Mouse (Mus musculus): ENCODE results near the gene Ptprr.

Gene Ptprr

DNA sequence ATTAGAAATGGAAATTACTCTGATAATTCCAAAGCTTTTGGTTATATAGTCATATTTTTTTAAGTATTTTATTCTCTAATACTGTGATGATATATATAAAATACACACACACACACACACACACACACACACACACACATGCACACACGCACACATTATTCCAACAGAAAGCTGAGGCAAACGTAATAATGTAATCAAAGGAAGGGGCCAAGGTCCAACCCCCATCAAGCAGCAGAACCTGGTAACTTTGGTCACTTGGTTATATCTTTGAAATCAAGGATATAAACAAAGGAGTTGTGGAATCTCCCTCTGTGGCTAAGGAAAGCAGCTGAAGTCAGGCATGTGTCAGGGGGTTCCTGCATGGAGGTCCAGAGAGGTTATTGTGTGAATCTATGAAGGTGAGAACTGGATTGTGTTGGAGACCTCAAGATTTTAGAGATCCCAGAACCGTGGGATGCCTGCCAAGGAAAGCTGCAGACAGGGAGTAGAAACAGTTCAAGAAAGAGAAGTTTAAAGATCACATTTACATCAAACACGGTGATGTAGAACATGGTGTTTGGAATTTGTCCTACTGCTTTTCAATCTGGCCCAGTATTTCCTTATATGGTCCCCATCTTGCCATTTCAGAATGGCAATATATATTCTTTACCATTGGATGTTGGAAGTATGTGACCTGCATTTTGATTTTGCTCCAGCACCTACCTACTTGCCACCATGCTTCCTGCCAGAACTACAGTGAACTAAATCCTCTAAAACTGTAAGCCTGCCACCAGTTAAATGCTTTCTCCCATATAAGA lies 98.1 kb downstream of the Ptprr start:
- DNase-seq (ENCODE audit: extremely low read depth, low read depth, low spot score), result no peak

DNA sequence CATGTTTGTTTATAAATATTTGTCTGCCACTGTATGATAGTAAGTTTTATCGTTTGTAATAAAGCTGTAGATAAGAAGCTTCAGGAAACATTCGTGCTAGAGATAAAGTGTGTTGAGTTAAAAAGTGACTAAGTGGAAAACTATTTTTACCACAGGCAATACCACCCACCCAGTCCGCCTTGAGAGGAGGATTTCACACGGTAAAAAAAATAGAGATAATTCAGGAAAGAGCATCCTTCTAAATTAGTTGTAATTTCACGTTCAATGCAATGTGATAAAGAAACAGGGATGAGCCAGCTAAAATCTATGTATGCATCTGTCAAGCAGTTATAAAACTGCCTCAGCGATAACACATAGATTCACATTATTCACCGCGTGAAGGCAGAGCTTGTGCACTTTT lies 99.0 kb downstream of the Ptprr start:
- no peak for DNase-seq (ENCODE audit: extremely low read depth, low read depth, low spot score)

DNA sequence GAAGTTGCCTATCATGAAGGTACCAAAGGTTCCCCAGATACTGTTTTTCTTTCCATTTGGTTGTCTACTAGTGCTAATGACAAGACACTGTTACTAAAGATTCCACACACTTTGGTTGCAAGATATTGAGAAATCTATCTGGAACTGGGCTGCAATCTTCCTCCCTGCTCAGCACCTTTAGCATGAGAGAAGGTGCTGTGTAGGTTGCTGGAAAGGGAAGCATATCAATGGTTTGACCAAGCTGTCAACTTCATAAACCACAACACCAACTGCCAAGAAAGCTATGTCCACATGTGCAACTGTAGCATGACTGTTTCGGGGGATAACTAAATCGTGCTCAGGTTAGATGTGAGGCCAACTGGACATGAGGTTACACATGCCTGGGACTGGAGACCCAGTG lies 103.5 kb downstream of the Ptprr start:
- DNase-seq (ENCODE audit: extremely low read depth, low read depth, low spot score), result no peak

DNA sequence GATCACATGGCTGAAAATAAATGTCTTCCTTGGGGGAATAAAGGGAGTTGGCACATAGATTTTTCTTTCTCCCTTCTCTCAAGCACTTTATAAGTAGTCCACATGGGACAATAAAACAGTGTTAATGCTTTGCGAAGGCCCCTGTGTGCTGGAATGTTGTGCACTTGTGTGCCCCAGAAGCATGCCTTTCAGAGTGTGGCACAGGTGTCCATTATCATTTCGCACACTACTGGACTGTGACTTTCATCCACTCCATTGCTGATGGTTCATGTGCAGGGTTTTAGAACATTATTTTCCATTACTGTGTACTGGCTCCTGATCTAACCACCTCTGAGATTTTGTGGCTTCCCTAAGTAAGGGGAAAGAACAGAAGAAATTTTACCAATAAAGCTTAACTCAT lies 105.8 kb downstream of the Ptprr start:
- no peak for DNase-seq (ENCODE audit: extremely low read depth, low read depth, low spot score)

- DNase-seq (ENCODE audit: extremely low read depth, low read depth, low spot score), result no peak
Observed at GRCm38 (mm10) chr10:116125364-116125763, 107.4 kb downstream of the Ptprr start.

- no peak for DNase-seq (ENCODE audit: extremely low read depth, low read depth, low spot score)
Observed at GRCm38 (mm10) chr10:116130401-116130800, 112.4 kb downstream of the Ptprr start.

DNA sequence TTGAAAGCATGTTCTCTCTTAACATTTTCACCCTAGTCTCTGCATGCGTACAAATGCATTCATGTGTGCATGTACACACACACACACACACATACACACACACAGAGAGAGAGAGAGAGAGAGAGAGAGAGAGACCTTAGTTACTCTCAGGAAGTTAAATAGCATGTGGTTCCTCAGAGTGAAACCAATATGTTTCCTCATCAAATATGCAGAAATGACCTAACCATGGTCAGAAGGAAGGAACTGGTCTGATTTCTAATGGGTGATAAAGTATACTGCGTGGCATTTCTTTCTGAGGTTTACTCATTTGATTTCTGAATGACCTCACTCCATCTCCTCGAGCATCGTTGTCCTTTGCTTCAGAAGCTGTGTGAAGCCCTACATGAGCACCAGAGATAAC lies 113.2 kb downstream of the Ptprr start:
- DNase-seq (ENCODE audit: extremely low read depth, low read depth, low spot score), result no peak

DNA sequence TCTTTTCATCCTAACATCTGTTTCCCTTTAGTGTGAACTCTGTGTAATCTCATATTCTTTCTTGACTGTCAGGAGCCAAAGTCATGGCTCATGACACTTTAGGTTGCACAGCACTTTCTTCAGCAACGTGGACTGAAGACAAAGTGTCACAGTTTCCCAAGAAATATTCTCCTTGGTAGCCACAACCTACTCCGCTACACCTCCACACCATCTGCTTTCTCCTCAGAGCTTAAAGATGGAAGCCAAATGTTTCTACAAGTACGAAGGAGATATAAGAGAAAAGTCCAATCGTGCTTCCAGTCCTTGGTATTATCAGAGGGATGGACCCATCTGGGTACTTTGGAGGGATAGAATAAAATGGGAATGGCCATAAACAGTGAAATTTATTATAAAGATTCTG lies 114.2 kb downstream of the Ptprr start:
- DNase-seq (ENCODE audit: extremely low read depth, low read depth, low spot score), result no peak

DNA sequence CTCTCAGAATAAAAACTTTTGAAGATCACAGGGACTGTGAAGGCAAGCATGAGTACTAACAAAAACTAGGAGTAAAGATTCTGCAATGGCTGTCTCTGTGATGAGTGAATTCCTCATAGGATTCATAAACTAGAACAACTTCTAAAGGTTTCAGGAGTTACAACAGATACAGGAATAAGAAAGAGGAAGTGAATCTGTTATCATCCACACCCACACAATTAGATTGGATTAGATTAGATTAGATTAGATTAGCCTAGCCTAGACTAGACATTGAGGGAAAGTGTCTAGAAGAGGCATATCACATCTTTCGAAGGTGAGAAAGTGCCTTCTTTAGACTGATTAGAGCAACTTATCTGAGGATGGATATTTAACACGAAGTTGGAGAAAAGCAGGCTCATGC lies 117.2 kb downstream of the Ptprr start:
- no peak for DNase-seq (ENCODE audit: extremely low read depth, low read depth, low spot score)

- DNase-seq (ENCODE audit: extremely low read depth, low read depth, low spot score), result no peak
Observed at GRCm38 (mm10) chr10:116140226-116140625, 122.2 kb downstream of the Ptprr start.

DNA sequence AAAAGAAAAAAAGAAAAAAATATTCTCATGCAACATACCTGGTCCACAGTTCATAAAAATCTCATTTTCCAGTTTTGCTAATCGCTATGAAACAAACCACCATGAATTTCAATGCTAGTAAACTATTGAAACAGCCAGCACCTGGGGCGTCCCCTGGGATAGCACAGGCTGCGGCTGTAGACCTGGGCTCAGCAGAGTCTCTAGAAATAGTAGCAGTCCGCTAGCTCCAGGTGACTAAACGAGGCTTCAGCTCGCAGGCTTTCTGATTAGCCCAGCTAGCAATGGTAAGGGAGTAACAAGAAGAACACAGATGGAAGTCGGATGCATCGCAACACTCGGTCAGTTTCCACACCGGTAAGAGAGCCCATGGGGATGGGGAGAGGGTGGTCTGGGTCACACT lies 125.7 kb downstream of the Ptprr start:
- no peak for DNase-seq (ENCODE audit: extremely low read depth, low read depth, low spot score)

DNA sequence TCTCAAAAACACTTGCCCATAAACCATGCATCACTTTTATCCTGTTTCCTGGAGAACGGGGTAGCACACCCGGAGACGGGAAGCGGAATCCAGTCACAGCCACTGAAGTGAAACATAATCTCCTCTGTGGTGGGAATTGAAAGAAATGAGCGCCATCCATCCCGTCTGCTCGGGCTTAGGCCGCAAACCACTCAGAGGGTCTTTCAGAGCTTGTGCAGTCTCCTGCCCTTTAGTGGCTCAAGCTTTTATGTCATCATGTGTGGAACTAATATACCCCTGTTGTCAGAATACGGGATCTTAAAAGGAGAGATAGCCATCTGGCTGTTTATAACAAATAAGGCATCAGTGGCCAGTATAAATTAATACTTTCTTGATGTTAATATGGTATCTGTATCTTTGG lies 128.1 kb downstream of the Ptprr start:
- no peak for DNase-seq (ENCODE audit: extremely low read depth, low read depth, low spot score)

GRCm38 (mm10) chr10:116154707-116155106 lies 136.7 kb downstream of the Ptprr start:
- DNase-seq (ENCODE audit: extremely low read depth, low read depth, low spot score), result no peak

- no peak for DNase-seq (ENCODE audit: extremely low read depth, low read depth, low spot score)
Observed at GRCm38 (mm10) chr10:116156699-116157098, 138.7 kb downstream of the Ptprr start.

DNA sequence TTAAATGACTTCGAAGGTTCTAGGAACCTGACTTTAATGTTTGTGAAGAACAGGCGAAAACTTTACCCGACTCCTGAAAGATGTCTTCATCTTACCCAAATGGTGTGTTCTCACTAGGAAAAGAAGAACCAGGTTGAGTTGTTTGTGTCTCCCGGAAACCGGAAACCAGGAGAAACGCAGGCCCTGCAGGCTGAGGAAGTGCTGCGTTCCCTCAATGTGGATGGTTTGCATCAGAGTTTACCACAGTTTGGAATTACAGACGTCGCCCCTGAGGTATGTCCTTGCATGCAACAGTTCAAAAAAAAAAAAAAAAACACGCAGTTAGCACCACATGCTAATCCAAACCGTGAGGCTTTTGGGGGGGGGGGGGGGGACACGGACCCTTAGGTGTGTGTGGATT lies 144.3 kb downstream of the Ptprr start:
- DNase-seq (ENCODE audit: extremely low read depth, low read depth, low spot score), result no peak

- no peak for DNase-seq (ENCODE audit: extremely low read depth, low read depth, low spot score)
Observed at GRCm38 (mm10) chr10:116175324-116175883, 157.4 kb downstream of the Ptprr start.

DNA sequence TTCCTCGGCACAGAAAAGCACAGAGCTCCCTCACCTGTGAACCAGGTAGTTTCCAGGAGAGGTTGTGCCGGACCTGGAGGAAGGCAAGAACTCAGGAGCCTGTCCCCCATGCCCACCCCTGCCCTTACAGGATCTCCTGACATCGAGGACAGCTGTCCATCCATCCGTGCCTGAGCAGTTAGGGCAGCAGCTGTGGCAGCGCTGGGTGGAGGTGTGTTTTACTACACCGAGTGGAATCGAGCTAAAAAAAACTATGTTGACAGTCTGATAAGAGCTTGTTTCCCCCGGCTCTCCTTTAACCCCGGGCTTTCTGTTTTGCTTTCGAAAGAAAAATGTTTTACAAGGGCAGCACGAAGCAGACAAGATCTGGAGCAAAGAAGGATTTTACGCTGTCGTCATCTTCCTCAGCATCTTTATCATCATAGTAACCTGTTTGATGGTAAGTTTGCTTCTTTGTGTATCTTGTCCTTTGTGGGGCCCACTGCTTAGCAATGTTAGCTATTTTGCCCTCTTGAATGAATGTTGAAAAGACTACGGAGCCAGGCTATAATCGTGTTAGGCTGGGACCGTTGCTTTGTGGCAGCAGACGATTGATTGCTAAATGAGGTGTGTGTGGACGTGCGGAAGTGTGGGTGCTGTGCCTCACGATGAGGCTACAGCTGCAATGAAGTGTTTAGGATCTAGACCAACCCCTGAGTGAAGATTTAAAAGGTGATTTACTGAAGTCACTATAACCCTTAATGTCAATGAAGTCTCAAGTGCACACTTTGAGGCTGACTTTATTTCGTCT lies 159.6 kb downstream of the Ptprr start:
- no peak for DNase-seq (ENCODE audit: extremely low read depth, low read depth, low spot score)

- no peak for DNase-seq (ENCODE audit: extremely low read depth, low read depth, low spot score)
Observed at GRCm38 (mm10) chr10:116181235-116181634, 163.2 kb downstream of the Ptprr start.

GRCm38 (mm10) chr10:116182221-116182620 lies 164.2 kb downstream of the Ptprr start:
- no peak for DNase-seq (ENCODE audit: extremely low read depth, low read depth, low spot score)

DNA sequence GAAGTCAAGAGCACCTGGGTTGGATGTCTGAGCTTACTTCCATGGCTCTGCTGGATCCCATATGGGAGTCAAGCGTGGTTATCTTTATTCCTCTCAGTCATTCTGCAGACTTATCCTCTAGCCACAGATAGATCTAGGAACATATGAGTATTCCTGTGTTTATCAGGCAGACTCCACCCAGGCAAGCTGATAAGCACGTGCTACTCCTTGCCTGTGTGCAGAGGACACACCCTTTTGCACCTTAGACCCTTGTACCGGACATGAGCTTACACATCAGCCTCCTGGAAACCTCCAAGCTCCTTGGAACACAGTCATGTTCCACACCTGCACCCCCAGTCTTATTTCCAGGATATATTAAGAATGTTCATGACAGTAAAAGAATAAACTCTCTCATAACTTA lies 165.2 kb downstream of the Ptprr start:
- no peak for DNase-seq (ENCODE audit: extremely low read depth, low read depth, low spot score)

GRCm38 (mm10) chr10:116191724-116192123 lies 173.7 kb downstream of the Ptprr start:
- DNase-seq (ENCODE audit: extremely low read depth, low read depth, low spot score), result no peak

DNA sequence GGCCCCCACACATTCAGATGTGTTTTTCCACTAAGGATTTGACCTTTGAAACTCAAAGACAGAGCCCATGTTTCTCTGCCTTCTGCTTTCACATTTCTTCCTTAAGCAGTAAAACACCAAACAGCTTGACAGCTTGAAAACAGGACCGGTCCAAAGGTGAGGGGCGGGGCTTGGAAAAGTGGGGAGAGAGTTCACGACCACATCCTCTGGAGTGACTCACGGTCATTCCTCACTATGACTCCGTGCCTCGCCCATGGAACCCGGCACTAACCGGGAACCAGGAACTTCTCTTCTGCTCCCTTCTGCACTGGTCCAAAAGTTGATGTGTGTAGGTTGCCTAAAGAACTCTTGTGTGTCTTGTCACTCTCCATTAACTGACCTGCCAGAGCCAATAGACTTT lies 174.3 kb downstream of the Ptprr start:
- no peak for DNase-seq (ENCODE audit: extremely low read depth, low read depth, low spot score)

Measured in fat pad, adult 2 months (tissue).